Mouse (Mus musculus) lung, embryonic 14.5 days (tissue): Measurements from ENCODE around the gene Gm8720. TPM values are rescaled to one million over a fixed set of nuclear protein-coding genes. Genes with fewer than 3 reads are reported as not detected.
"Not testable (repeated sequence)": the region's sequence is repeated elsewhere in the genome, so short reads cannot be mapped to it uniquely, and the experiment has no call there.

Experiments
- ATAC-seq: fragments of 200-750 bp; cut with Nextera tagmentation; 2 replicates; pipeline ENCODE4 v1.8.0; 2017; ENCODE audit warnings: mild to moderate bottlenecking, moderate TSS enrichment, moderate library complexity; ENCODE audit not compliant: insufficient read depth
- DNase-seq: peaks from one replicate; pipeline ENCODE4 v3.0.0-alpha.2; 2015
- H3K27ac ChIP-seq: fragments of 300-500 bp; sonication (generic); 2 replicates; pipeline ENCODE4 v1.5.1; 2014; ENCODE audit warnings: low read depth, mild to moderate bottlenecking, moderate library complexity
- H3K27me3 ChIP-seq: fragments of 300-500 bp; sonication (generic); 2 replicates; pipeline ENCODE4 v1.6.1; 2014; ENCODE audit warnings: low read length, control low read depth; ENCODE audit not compliant: insufficient read depth
- H3K36me3 ChIP-seq: fragments of 300-500 bp; sonication (generic); 2 replicates; pipeline ENCODE4 v1.6.1; 2014; ENCODE audit warnings: control low read depth; ENCODE audit not compliant: insufficient read depth
- H3K4me1 ChIP-seq: fragments of 300-500 bp; sonication (generic); 2 replicates; pipeline ENCODE4 v1.6.1; 2014; ENCODE audit warnings: antibody characterized with exemption, control low read depth; ENCODE audit not compliant: insufficient read depth
- H3K4me2 ChIP-seq: fragments of 300-500 bp; sonication (generic); 2 replicates; pipeline ENCODE4 v1.6.1; 2014; ENCODE audit warnings: mild to moderate bottlenecking
- H3K4me3 ChIP-seq: fragments of 300-500 bp; sonication (generic); 2 replicates; pipeline ENCODE4 v1.5.1; 2014; ENCODE audit warnings: low read depth, low read length
- H3K9ac ChIP-seq: fragments of 300-500 bp; sonication (generic); 2 replicates; pipeline ENCODE4 v1.6.1; 2014
- H3K9me3 ChIP-seq: fragments of 300-500 bp; sonication (generic); 2 replicates; pipeline ENCODE4 v1.6.1; 2016; ENCODE audit warnings: low read depth, low read length, control low read depth
- WGBS: fragments of 180-500 bp; shearing (Covaris S2); extraction: QIAGEN DNeasy Blood & Tissue Kit; methylation state at CpG from one replicate; pipeline ENCODE4 v1.1.7; 2014; 5-methylcytosine and 5-hydroxymethylcytosine counted together
- polyA plus RNA-seq: library from polyadenylated mRNA; unstranded; fragments of >200 nt; fragmentation: Nextera tagmentation; extraction: Ambion mirVana; gene quantifications from 2 replicates; pipeline ENCODE4 v1.2.1, GENCODE M21; 2014

Gene Gm8720
- polyA plus RNA-seq, result not detected in 2 replicates

GRCm38 (mm10) chr7:23067356-23067755 is at the start of gene Gm8720:
Gm8720 (minus strand) TSS chr7:23067456.
- not testable (repeated sequence) for H3K27me3 ChIP-seq, H3K27ac ChIP-seq, H3K4me1 ChIP-seq, ATAC-seq, H3K9ac ChIP-seq, DNase-seq, H3K9me3 ChIP-seq, H3K36me3 ChIP-seq, H3K4me3 ChIP-seq, H3K4me2 ChIP-seq
- no CpG with 5 or more reads among the region's 1 CpGs for WGBS

DNA sequence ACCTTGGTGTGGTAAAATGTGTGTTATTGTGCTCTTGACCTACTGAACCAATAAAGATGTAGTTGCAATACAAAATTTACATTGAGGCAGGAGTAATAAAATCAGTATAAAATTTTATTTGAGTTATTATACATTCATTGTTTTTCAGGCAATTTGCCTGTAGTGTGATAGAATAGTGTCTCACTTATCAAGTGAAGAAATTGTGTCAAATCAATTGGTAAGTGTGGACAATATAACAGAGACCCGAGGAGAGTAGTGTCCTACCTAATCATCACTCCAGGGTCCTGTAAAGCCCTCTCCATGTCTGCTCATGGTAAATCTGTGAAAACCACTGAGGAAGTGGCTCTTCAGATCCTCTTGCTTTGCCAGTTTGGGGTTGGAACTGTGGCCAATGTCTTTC is 12.0 kb downstream of the Gm8720 start, which contains the start of gene Vmn1r163:
Vmn1r163 (plus strand) TSS at position 301 of the 400 bp plus-strand sequence.
- H3K9ac ChIP-seq, DNase-seq: not testable (repeated sequence)

GRCm38 (mm10) chr7:23019823-23020222 is 47.4 kb downstream of the Gm8720 start, which contains the start of gene Gm4216:
Gm4216 (minus strand) TSS chr7:23019923.
- not testable (repeated sequence) for H3K36me3 ChIP-seq, H3K4me1 ChIP-seq, H3K4me2 ChIP-seq, H3K4me3 ChIP-seq, H3K27me3 ChIP-seq, H3K9ac ChIP-seq, H3K27ac ChIP-seq, DNase-seq, H3K9me3 ChIP-seq, ATAC-seq
- no CpG with 5 or more reads among the region's 3 CpGs for WGBS

More for the DNA sequence above, 12.0 kb downstream of the Gm8720 start, which contains the start of gene Vmn1r163:
- not testable (repeated sequence) for H3K4me3 ChIP-seq, H3K9me3 ChIP-seq, H3K4me2 ChIP-seq, H3K36me3 ChIP-seq, H3K27ac ChIP-seq, H3K27me3 ChIP-seq, ATAC-seq, H3K4me1 ChIP-seq
- no CpG with 5 or more reads among the region's 1 CpGs for WGBS

Other genes starting within 250 kb of the Gm8720 start
- gene Vmn1r159, start 223.9 kb downstream of the Gm8720 start, polyA plus RNA-seq, result not detected in 2 replicates
- not detected in 2 replicates for gene Vmn1r160, start 196.2 kb downstream of the Gm8720 start, polyA plus RNA-seq
- gene Gm4214, start 82.8 kb downstream of the Gm8720 start, polyA plus RNA-seq, result not detected in 2 replicates
- gene Gm4216, start 47.5 kb downstream of the Gm8720 start, polyA plus RNA-seq, result not detected in 2 replicates
- gene Vmn1r163, start 11.9 kb downstream of the Gm8720 start, polyA plus RNA-seq, result not detected in 2 replicates
- gene Gm10662, start 77.0 kb upstream of the Gm8720 start, polyA plus RNA-seq, result not detected in 2 replicates
- not detected in 2 replicates for gene Vmn1r165, start 149.9 kb upstream of the Gm8720 start, polyA plus RNA-seq
- not detected in 2 replicates for gene Vmn1r166, start 184.2 kb upstream of the Gm8720 start, polyA plus RNA-seq
- not detected in 2 replicates for gene Gm6902, start 211.4 kb upstream of the Gm8720 start, polyA plus RNA-seq
- gene Nlrp4e, start 233.7 kb upstream of the Gm8720 start, polyA plus RNA-seq, result not detected in 2 replicates